Mouse (Mus musculus) bone marrow macrophage, adult 2 months (primary cell): Measurements from ENCODE around the gene Tmem205.

Experiments used
- CTCF ChIP-seq: IDR thresholded peaks from 2 replicates; pipeline ENCODE4 v1.5.1; 2012; ENCODE audit warnings: low read depth, mild to moderate bottlenecking, low read length, moderate library complexity
- POLR2A ChIP-seq: IDR thresholded peaks from 2 replicates; pipeline ENCODE4 v1.6.1; 2012; ENCODE audit warnings: mild to moderate bottlenecking, low read depth, low read length, borderline replicate concordance

DNA sequence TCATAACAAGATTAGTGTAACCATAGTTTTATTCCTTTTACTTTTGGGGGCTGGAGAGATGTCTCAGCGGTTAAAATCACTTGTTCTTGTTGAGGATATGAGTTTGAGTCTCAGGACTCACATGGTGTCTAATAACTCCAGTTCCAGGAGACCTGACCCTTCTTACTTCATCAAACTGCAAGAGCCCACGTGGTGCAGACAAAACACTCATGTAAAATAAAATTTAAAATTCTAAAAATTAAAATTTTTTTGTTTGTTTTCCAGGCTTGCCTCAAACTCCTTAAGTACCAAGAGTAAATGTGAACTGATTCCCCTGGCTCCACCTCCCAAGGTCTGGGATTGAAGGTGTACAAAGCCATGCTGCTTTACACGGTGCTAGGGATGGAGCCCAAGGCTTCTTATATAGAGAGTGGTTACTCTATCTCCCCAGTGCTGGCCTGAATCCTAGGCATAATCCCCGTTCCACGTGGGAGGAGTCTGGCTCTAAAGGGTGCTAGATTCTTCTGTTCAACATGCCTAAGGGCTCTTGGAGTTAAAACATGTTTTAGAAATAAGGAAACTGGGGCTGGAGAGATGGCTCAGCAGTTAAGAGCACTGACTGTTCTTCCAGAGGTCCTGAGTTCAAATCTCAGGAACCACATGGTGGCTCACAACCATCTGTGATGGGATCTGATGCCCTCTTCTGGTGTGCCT lies 8.5 kb downstream of the Tmem205 start:
- TF ChIP-seq POLR2A (no peak), CTCF (no peak)
